Mouse (Mus musculus) embryonic facial prominence, embryonic 15.5 days (tissue): ENCODE measurements at regions not wholly inside any gene's neighbourhood (a gene's known extent, or its start where the extent isn't known, plus 50 kb on each side); places are given as distances from the start of the nearest gene placed in this dataset.
A peak's percentile ranks its signal among the peaks of the same experiment; 100 is the strongest.

ENCODE experiments used
- ATAC-seq: fragments of 200-750 bp; cut with Nextera tagmentation; 2 replicates; pipeline ENCODE4 v1.8.0; 2017; ENCODE audit warnings: low read depth, moderate TSS enrichment; ENCODE audit not compliant: insufficient number of reproducible peaks, low FRiP score, low TSS enrichment
- H3K27ac ChIP-seq: fragments of 300-500 bp; sonication (generic); replicated peaks from 2 replicates; pipeline ENCODE4 v1.5.1; 2015; ENCODE audit warnings: mild to moderate bottlenecking, inconsistent platforms
- H3K27me3 ChIP-seq: fragments of 300-500 bp; sonication (generic); 2 replicates; pipeline ENCODE4 v1.6.1; 2015; ENCODE audit warnings: inconsistent platforms
- H3K36me3 ChIP-seq: fragments of 300-500 bp; sonication (generic); 2 replicates; pipeline ENCODE4 v1.6.1; 2015; ENCODE audit warnings: mild to moderate bottlenecking, inconsistent platforms
- H3K4me1 ChIP-seq: fragments of 300-500 bp; sonication (generic); 2 replicates; pipeline ENCODE4 v1.6.1; 2015; ENCODE audit warnings: inconsistent platforms
- H3K4me2 ChIP-seq: fragments of 300-500 bp; sonication (generic); replicated peaks from 2 replicates; pipeline ENCODE4 v1.6.1; 2015; ENCODE audit warnings: mild to moderate bottlenecking, inconsistent platforms
- H3K4me3 ChIP-seq: fragments of 300-500 bp; sonication (generic); replicated peaks from 2 replicates; pipeline ENCODE4 v1.5.1; 2015; ENCODE audit warnings: mild to moderate bottlenecking, inconsistent platforms
- H3K9ac ChIP-seq: fragments of 300-500 bp; sonication (generic); 2 replicates; pipeline ENCODE4 v1.6.1; 2015; ENCODE audit warnings: inconsistent platforms
- H3K9me3 ChIP-seq: fragments of 300-500 bp; sonication (generic); replicated peaks from 2 replicates; pipeline ENCODE4 v1.6.1; 2016; ENCODE audit warnings: inconsistent platforms
- WGBS: fragments of 180-500 bp; shearing (Covaris S2); methylation state at CpG from one replicate; pipeline ENCODE4 v1.1.7; 2015; 5-methylcytosine and 5-hydroxymethylcytosine counted together

GRCm38 (mm10) chr5:91826636-91827035, 136.2 kb downstream of the Rchy1 start:
- H3K4me2 ChIP-seq, result no peak overlapping the region
- no peak overlapping the region for H3K4me3 ChIP-seq
- H3K36me3 ChIP-seq, result no peaks in the 10 kb centered on the region
- no peaks in the 10 kb centered on the region for H3K27me3 ChIP-seq
- 50% methylated on average over 1 of the region's 1 CpGs for WGBS
- no peaks in the 10 kb centered on the region for H3K4me1 ChIP-seq
- no peak for ATAC-seq
- no peaks in the 10 kb centered on the region for H3K9me3 ChIP-seq
- H3K9ac ChIP-seq, result no peak overlapping the region
- H3K27ac ChIP-seq, result no peak overlapping the region

GRCm38 (mm10) chr5:91822844-91823576, 139.9 kb downstream of the Rchy1 start:
- Histone ChIP-seq H3K9ac (no peak overlapping the region), H3K4me2 (no peak overlapping the region), H3K27me3 (no peaks in the 10 kb centered on the region), H3K36me3 (no peaks in the 10 kb centered on the region), H3K27ac (no peak overlapping the region), H3K4me3 (no peak overlapping the region), H3K9me3 (no peaks in the 10 kb centered on the region), H3K4me1 (no peaks in the 10 kb centered on the region)
- 72% methylated on average over 9 of the region's 9 CpGs for WGBS
- ATAC-seq, result no peak

GRCm38 (mm10) chr5:91818800-91819199, 144.1 kb downstream of the Rchy1 start:
- 24% methylated on average over 12 of the region's 12 CpGs for WGBS
- H3K36me3 ChIP-seq, result no peaks in the 10 kb centered on the region
- no peak overlapping the region; the same call in 1 of the 2 replicates for H3K27ac ChIP-seq
- H3K4me2 ChIP-seq, result peak overlapping the region; percentile 19; the same call in 1 of the 2 replicates
- no peak overlapping the region for H3K9ac ChIP-seq
- H3K4me3 ChIP-seq, result no peak overlapping the region
- H3K4me1 ChIP-seq, result no peaks in the 10 kb centered on the region; the same call in 1 of the 2 replicates
- no peak for ATAC-seq
- no peaks in the 10 kb centered on the region for H3K9me3 ChIP-seq
- no peaks in the 10 kb centered on the region for H3K27me3 ChIP-seq

GRCm38 (mm10) chr5:91818195-91818594, 144.7 kb downstream of the Rchy1 start:
- H3K36me3 ChIP-seq, result no peaks in the 10 kb centered on the region
- no peaks in the 10 kb centered on the region for H3K9me3 ChIP-seq
- no peaks in the 10 kb centered on the region; the same call in 1 of the 2 replicates for H3K4me1 ChIP-seq
- 67% methylated on average over 11 of the region's 11 CpGs for WGBS
- no peak overlapping the region for H3K4me2 ChIP-seq
- H3K4me3 ChIP-seq, result no peak overlapping the region
- no peak overlapping the region for H3K9ac ChIP-seq
- no peak for ATAC-seq
- no peaks in the 10 kb centered on the region for H3K27me3 ChIP-seq
- no peak overlapping the region for H3K27ac ChIP-seq

GRCm38 (mm10) chr5:91816376-91816950, 146.4 kb downstream of the Rchy1 start:
- H3K36me3 ChIP-seq, result no peaks in the 10 kb centered on the region
- H3K9ac ChIP-seq, result no peak overlapping the region
- no peak overlapping the region for H3K4me3 ChIP-seq
- no peak overlapping the region for H3K4me2 ChIP-seq
- no peak for ATAC-seq
- 77% methylated on average over 3 of the region's 3 CpGs for WGBS
- no peaks in the 10 kb centered on the region for H3K9me3 ChIP-seq
- H3K4me1 ChIP-seq, result no peaks in the 10 kb centered on the region; the same call in 1 of the 2 replicates
- H3K27me3 ChIP-seq, result no peaks in the 10 kb centered on the region
- no peak overlapping the region for H3K27ac ChIP-seq

- Histone ChIP-seq H3K27me3 (no peaks in the 10 kb centered on the region), H3K9ac (no peak overlapping the region), H3K4me2 (no peak overlapping the region), H3K27ac (no peak overlapping the region), H3K4me3 (no peak overlapping the region), H3K36me3 (no peaks in the 10 kb centered on the region), H3K9me3 (no peaks in the 10 kb centered on the region), H3K4me1 (no peaks in the 10 kb centered on the region; the same call in 1 of the 2 replicates)
- ATAC-seq, result no peak
- WGBS, result 34% methylated on average over 6 of the region's 6 CpGs
Observed at GRCm38 (mm10) chr5:91814956-91815355, 147.9 kb downstream of the Rchy1 start.

GRCm38 (mm10) chr5:91814417-91814762, 148.5 kb downstream of the Rchy1 start:
- H3K27ac ChIP-seq, result no peak overlapping the region
- WGBS, result 58% methylated on average over 4 of the region's 4 CpGs
- no peaks in the 10 kb centered on the region for H3K27me3 ChIP-seq
- ATAC-seq, result no peak
- no peaks in the 10 kb centered on the region; the same call in 1 of the 2 replicates for H3K4me1 ChIP-seq
- H3K36me3 ChIP-seq, result no peaks in the 10 kb centered on the region
- H3K9me3 ChIP-seq, result no peaks in the 10 kb centered on the region
- H3K4me3 ChIP-seq, result no peak overlapping the region
- no peak overlapping the region for H3K4me2 ChIP-seq
- no peak overlapping the region for H3K9ac ChIP-seq

- no peak for ATAC-seq
- H3K27me3 ChIP-seq, result no peaks in the 10 kb centered on the region
- no peak overlapping the region for H3K4me2 ChIP-seq
- H3K4me1 ChIP-seq, result no peaks in the 10 kb centered on the region; the same call in 1 of the 2 replicates
- H3K4me3 ChIP-seq, result no peak overlapping the region
- H3K9me3 ChIP-seq, result no peaks in the 10 kb centered on the region
- 81% methylated on average over 5 of the region's 5 CpGs for WGBS
- no peak overlapping the region for H3K27ac ChIP-seq
- no peak overlapping the region for H3K9ac ChIP-seq
- H3K36me3 ChIP-seq, result no peaks in the 10 kb centered on the region
Observed at GRCm38 (mm10) chr5:91813547-91814416, 149.1 kb downstream of the Rchy1 start.

- ATAC-seq, result peak; percentile 86
- Histone ChIP-seq H3K9ac (no peak overlapping the region), H3K36me3 (no peaks in the 10 kb centered on the region), H3K27ac (peak overlapping the region; percentile 68), H3K4me3 (no peak overlapping the region), H3K27me3 (no peaks in the 10 kb centered on the region), H3K4me1 (peaks cover 7% of the 10 kb centered on the region), H3K9me3 (no peaks in the 10 kb centered on the region), H3K4me2 (no peak overlapping the region)
- WGBS, result 44% methylated on average over 18 of the region's 18 CpGs
Observed at GRCm38 (mm10) chr5:91807070-91808065, 155.5 kb downstream of the Rchy1 start.

- H3K36me3 ChIP-seq, result no peaks in the 10 kb centered on the region
- 77% methylated on average over 3 of the region's 3 CpGs for WGBS
- no peak for ATAC-seq
- H3K4me1 ChIP-seq, result no peaks in the 10 kb centered on the region
- no peak overlapping the region for H3K4me3 ChIP-seq
- H3K4me2 ChIP-seq, result no peak overlapping the region
- no peak overlapping the region for H3K27ac ChIP-seq
- no peak overlapping the region for H3K9ac ChIP-seq
- H3K9me3 ChIP-seq, result no peaks in the 10 kb centered on the region
- H3K27me3 ChIP-seq, result no peaks in the 10 kb centered on the region
Observed at GRCm38 (mm10) chr5:91801297-91801980, 161.4 kb downstream of the Rchy1 start.
